ENCODE assay signal across 11 mouse cellular contexts in genomic region chr9:88570471-88570870, GRCm38 (mm10). TPM values are rescaled to one million over a fixed set of nuclear protein-coding genes. Genes with fewer than 3 reads are reported as not detected.
"Had no signal": no experiment of that assay in that cellular context is flagged by ENCODE, and none has a peak within 500 bp of the region (broad histone marks: within the 10 kb centered on the region; RNA-seq: fewer than 3 reads in every experiment).

No protein-coding gene starts in this region.

RNA-seq across cellular contexts. Expression of gene Trim43a, which starts 10.2 kb away (rescaled TPM):
- total RNA-seq: megakaryocyte progenitor cell, adult 5-6 weeks; midbrain, postnatal 0 days had no signal
- polyA plus RNA-seq: liver, embryonic 15.5 days; liver, postnatal 0 days; lung, adult 2 months; lung, postnatal 0 days; macrophage; midbrain, embryonic 11.5 days; small intestine, adult 2 months; stomach, embryonic 14.5 days; stomach, embryonic 16.5 days had no signal
